Mouse (Mus musculus): ENCODE data around the gene Col1a1. TPM values are rescaled to one million over a fixed set of nuclear protein-coding genes. Genes with fewer than 3 reads are reported as not detected.

The Col1a1 gene
- total and polyA plus RNA-seq, 2 experiments from 2014 or later, result 322 to 334 TPM

DNA sequence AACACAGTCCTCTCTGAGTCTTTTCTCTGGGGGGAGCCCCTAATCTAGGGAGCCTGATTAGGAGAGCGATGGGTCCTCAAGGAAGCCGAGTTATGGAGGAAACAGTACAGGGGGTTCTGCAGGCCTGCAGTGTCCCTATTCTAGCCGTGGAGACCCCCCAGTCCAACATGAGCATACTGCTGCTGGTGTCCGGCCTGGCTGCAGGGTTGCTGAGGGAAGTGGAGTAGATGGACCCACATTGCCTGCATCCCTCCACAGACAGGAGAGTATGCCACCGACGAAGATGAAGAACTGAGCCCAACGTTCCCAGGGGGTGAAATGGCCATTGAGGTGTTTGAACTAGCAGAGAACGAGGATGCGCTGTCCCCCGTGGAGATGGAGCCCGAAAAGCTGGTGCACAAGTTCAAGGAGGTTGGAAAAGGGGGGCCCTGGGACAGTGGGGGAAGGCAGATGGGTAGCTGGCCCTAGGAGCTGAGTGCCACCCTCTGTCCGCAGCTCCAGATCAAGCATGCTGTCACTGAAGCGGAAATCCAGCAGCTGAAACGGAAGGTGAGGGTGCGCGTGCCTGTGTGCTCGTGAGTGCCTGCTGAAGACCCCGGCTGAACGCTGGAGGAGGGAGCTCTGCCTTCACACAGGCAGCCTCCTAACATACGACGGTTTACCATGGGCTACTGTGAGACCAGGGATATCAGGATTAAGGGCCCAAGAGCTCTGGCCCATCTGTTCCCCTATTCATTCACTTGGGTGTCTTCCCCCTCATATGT lies 65.7 kb downstream of the Col1a1 start:
- H3K4me1 ChIP-seq (ENCODE audit: control insufficient read depth, insufficient read depth), result peaks cover 16% of the 10 kb centered on the region
- H3K9me3 ChIP-seq (replicated peaks; ENCODE audit: control insufficient read depth, low read length), result no peaks in the 10 kb centered on the region
- H3K9ac ChIP-seq (replicated peaks; ENCODE audit: low read depth, low read length), result no peak overlapping the region
- no peak for ATAC-seq (ENCODE audit: insufficient read depth, low read depth)
- H3K27me3 ChIP-seq (ENCODE audit: control insufficient read depth, insufficient read depth, low read length), result no peaks in the 10 kb centered on the region
- no peak overlapping the region for H3K4me2 ChIP-seq (ENCODE audit: low read depth, low read length)
- H3K36me3 ChIP-seq (replicated peaks; ENCODE audit: control insufficient read depth, insufficient read depth, low read length), result peaks cover 69% of the 10 kb centered on the region
- no peak for DNase-seq (ENCODE audit: low spot score)
- H3K4me3 ChIP-seq (ENCODE audit: low read depth, low read length), result no peak overlapping the region
- no peak for TF ChIP-seq EP300 (IDR thresholded peaks at IDR 0.05; ENCODE audit: low read depth)
- H3K27ac ChIP-seq (ENCODE audit: low read depth), result no peak overlapping the region
- 81% methylated on average over 21 of the region's 21 CpGs for WGBS

Other genes with a start within 250 kb of the Col1a1 start
- not detected in 2 replicates for gene Gm11541, start 231.7 kb upstream of the Col1a1 start, total RNA-seq (2014; rRNA removed; ENCODE audit: low replicate concordance)
- 0.08 and 0.11 TPM in 2 replicates for gene Gm11541, start 231.7 kb upstream of the Col1a1 start, polyA plus RNA-seq (2015; fragmentation: Nextera tagmentation; extraction: Ambion mirVana)
- gene Cdc34b, start 194.4 kb upstream of the Col1a1 start, total RNA-seq (2014; rRNA removed; ENCODE audit: low replicate concordance), result not detected in 2 replicates
- gene Cdc34b, start 194.4 kb upstream of the Col1a1 start, polyA plus RNA-seq (2015; fragmentation: Nextera tagmentation; extraction: Ambion mirVana), result 0.12 TPM in 1 of 2 replicates, not detected in the other
- gene Tmem92, start 153.5 kb upstream of the Col1a1 start, total RNA-seq (2014; rRNA removed; ENCODE audit: low replicate concordance), result not detected in 2 replicates
- not detected in 2 replicates for gene Tmem92, start 153.5 kb upstream of the Col1a1 start, polyA plus RNA-seq (2015; fragmentation: Nextera tagmentation; extraction: Ambion mirVana)
- gene Hils1, start 31.4 kb downstream of the Col1a1 start, total RNA-seq (2014; rRNA removed; ENCODE audit: low replicate concordance), result not detected in 2 replicates
- 0.27 TPM in 1 of 2 replicates, not detected in the other for gene Hils1, start 31.4 kb downstream of the Col1a1 start, polyA plus RNA-seq (2015; fragmentation: Nextera tagmentation; extraction: Ambion mirVana)
- gene Sgca, start 40.1 kb downstream of the Col1a1 start, total RNA-seq (2014; rRNA removed; ENCODE audit: low replicate concordance), result 47.5 and 313 TPM in 2 replicates
- 62.2 and 62.4 TPM in 2 replicates for gene Sgca, start 40.1 kb downstream of the Col1a1 start, polyA plus RNA-seq (2015; fragmentation: Nextera tagmentation; extraction: Ambion mirVana)
- gene Ppp1r9b, start 54.8 kb downstream of the Col1a1 start, total RNA-seq (2014; rRNA removed; ENCODE audit: low replicate concordance), result 27.6 and 38.6 TPM in 2 replicates
- gene Ppp1r9b, start 54.8 kb downstream of the Col1a1 start, polyA plus RNA-seq (2015; fragmentation: Nextera tagmentation; extraction: Ambion mirVana), result 4.5 and 4.7 TPM in 2 replicates
- 6.2 and 9.5 TPM in 2 replicates for gene Samd14, start 73.7 kb downstream of the Col1a1 start, total RNA-seq (2014; rRNA removed; ENCODE audit: low replicate concordance)
- gene Samd14, start 73.7 kb downstream of the Col1a1 start, polyA plus RNA-seq (2015; fragmentation: Nextera tagmentation; extraction: Ambion mirVana), result 4.6 and 4.8 TPM in 2 replicates
- gene Pdk2, start 105.1 kb downstream of the Col1a1 start, total RNA-seq (2014; rRNA removed; ENCODE audit: low replicate concordance), result 121 and 168 TPM in 2 replicates
- gene Pdk2, start 105.1 kb downstream of the Col1a1 start, polyA plus RNA-seq (2015; fragmentation: Nextera tagmentation; extraction: Ambion mirVana), result 179 and 186 TPM in 2 replicates
- gene Itga3, start 140.6 kb downstream of the Col1a1 start, total RNA-seq (2014; rRNA removed; ENCODE audit: low replicate concordance), result 12.2 and 47.8 TPM in 2 replicates
- 6.6 and 7.2 TPM in 2 replicates for gene Itga3, start 140.6 kb downstream of the Col1a1 start, polyA plus RNA-seq (2015; fragmentation: Nextera tagmentation; extraction: Ambion mirVana)
- not detected in 2 replicates for gene Dlx3, start 183.9 kb downstream of the Col1a1 start, total RNA-seq (2014; rRNA removed; ENCODE audit: low replicate concordance)
- not detected in 2 replicates for gene Dlx3, start 183.9 kb downstream of the Col1a1 start, polyA plus RNA-seq (2015; fragmentation: Nextera tagmentation; extraction: Ambion mirVana)
- gene Dlx4, start 210.0 kb downstream of the Col1a1 start, total RNA-seq (2014; rRNA removed; ENCODE audit: low replicate concordance), result 0.31 TPM in 1 of 2 replicates, not detected in the other
- 0.05 and 0.11 TPM in 2 replicates for gene Dlx4, start 210.0 kb downstream of the Col1a1 start, polyA plus RNA-seq (2015; fragmentation: Nextera tagmentation; extraction: Ambion mirVana)